Mouse (Mus musculus) hindbrain, embryonic 12.5 days (tissue): ENCODE data around the gene Gm2004. TPM values are rescaled to one million over a fixed set of nuclear protein-coding genes. Genes with fewer than 3 reads are reported as not detected.
"Not testable (repeated sequence)": the region's sequence is repeated elsewhere in the genome, so short reads cannot be mapped to it uniquely, and the experiment has no call there.

Source experiments
- ATAC-seq: fragments of 200-750 bp; cut with Nextera tagmentation; 2 replicates; pipeline ENCODE4 v1.8.0; 2017; ENCODE audit warnings: moderate TSS enrichment; ENCODE audit not compliant: low FRiP score
- H3K27ac ChIP-seq: fragments of 300-500 bp; sonication (generic); 2 replicates; pipeline ENCODE4 v1.5.1; 2016; ENCODE audit warnings: mild to moderate bottlenecking
- H3K27me3 ChIP-seq: fragments of 300-500 bp; sonication (generic); 2 replicates; pipeline ENCODE4 v1.6.1; 2016; ENCODE audit warnings: mild to moderate bottlenecking
- H3K36me3 ChIP-seq: fragments of 300-500 bp; sonication (generic); 2 replicates; pipeline ENCODE4 v1.6.1; 2016; ENCODE audit warnings: mild to moderate bottlenecking
- H3K4me1 ChIP-seq: fragments of 300-500 bp; sonication (generic); 2 replicates; pipeline ENCODE4 v1.6.1; 2016
- H3K4me2 ChIP-seq: fragments of 300-500 bp; sonication (generic); replicated peaks from 2 replicates; pipeline ENCODE4 v1.6.1; 2016; ENCODE audit warnings: mild to moderate bottlenecking
- H3K4me3 ChIP-seq: fragments of 300-500 bp; sonication (generic); 2 replicates; pipeline ENCODE4 v1.5.1; 2016; ENCODE audit warnings: mild to moderate bottlenecking
- H3K9ac ChIP-seq: fragments of 300-500 bp; sonication (generic); 2 replicates; pipeline ENCODE4 v1.6.1; 2016; ENCODE audit warnings: mild to moderate bottlenecking, moderate library complexity
- H3K9me3 ChIP-seq: fragments of 300-500 bp; sonication (generic); replicated peaks from 2 replicates; pipeline ENCODE4 v1.6.1; 2016; ENCODE audit warnings: mild to moderate bottlenecking
- WGBS: fragments of 180-500 bp; shearing (Covaris S2); methylation state at CpG from one replicate; pipeline ENCODE4 v1.1.7; 2016; 5-methylcytosine and 5-hydroxymethylcytosine counted together
- polyA plus RNA-seq: library from polyadenylated mRNA; unstranded; fragments of >200 nt; fragmentation: Nextera tagmentation; extraction: Ambion mirVana; gene quantifications from 2 replicates; pipeline ENCODE4 v1.2.1, GENCODE M21; 2016

Gene Gm2004
- 0.74 and 0.84 TPM in 2 replicates for polyA plus RNA-seq

GRCm38 (mm10) chr2:176149725-176150124, at the start of gene Gm2004:
Gm2004 (minus strand) TSS chr2:176149825.
- not testable (repeated sequence) for H3K27ac ChIP-seq, H3K4me2 ChIP-seq, H3K9ac ChIP-seq, H3K4me1 ChIP-seq, ATAC-seq, H3K36me3 ChIP-seq, H3K27me3 ChIP-seq, H3K4me3 ChIP-seq, H3K9me3 ChIP-seq
- no CpG with 5 or more reads among the region's 2 CpGs for WGBS

Other genes with a start within 250 kb of the Gm2004 start
- gene Zfp966, start 218.7 kb downstream of the Gm2004 start, polyA plus RNA-seq: 4.1 and 4.7 TPM in 2 replicates
- 17.9 and 23.3 TPM in 2 replicates for gene Gm2026, start 184.5 kb downstream of the Gm2004 start, polyA plus RNA-seq
- gene 2210418O10Rik, start 76.7 kb upstream of the Gm2004 start, polyA plus RNA-seq: 5.8 and 6.1 TPM in 2 replicates
- not detected in 2 replicates for gene Gm11009, start 169.7 kb upstream of the Gm2004 start, polyA plus RNA-seq